Mouse (Mus musculus): ENCODE data around the gene Cdc5l.

DNA sequence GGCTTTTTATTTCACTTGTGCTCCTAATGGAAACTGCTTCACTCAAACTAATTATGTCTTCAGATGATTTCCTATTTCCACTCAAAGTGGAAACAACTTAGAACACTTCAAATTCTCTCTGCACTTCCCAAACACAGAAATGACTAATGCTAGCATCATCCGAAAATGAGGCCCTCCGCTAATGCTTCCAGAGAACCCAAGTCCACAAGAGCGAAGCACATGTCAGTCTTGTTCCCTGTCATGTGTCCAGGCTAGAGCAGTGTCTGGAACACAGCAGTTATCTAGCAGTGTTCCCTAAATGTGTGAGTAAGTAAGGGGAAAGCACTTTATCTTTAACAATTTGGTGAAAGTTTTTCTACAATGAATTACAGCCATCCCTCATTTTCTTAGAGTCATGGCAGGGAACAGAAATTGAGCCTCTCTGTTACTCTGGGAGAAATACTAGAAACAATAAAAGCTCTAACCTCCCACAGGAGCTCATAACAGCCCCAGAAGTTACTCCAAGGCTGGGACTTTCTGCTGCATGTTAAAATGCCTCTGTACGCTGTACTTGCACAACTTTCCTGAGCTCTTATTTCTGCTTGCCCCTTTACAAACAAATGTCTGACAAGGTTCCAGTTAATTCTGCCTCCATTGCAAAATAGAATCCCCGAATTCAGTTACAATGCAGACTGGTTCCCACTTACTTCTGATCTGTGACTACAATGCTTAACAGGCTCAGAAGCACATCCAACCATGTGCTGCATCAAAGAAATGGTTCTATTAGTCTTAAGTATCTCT is 32.2 kb downstream of the Cdc5l start:
- no peak for TF ChIP-seq CTCF (IDR thresholded peaks at IDR 0.05)
- no peak for TF ChIP-seq EP300 (IDR thresholded peaks at IDR 0.05)

Data from lung, postnatal 0 days (tissue).